Mouse (Mus musculus) liver, adult 2 months (tissue): Measurements from ENCODE around the gene Ptges2.

Source experiments
- CTCF ChIP-seq: fragments of 200-500 bp; IDR thresholded peaks from 2 replicates; pipeline ENCODE4 v1.5.1; 2011; ENCODE audit warnings: low read depth, low read length, control low read depth
- POLR2A ChIP-seq: fragments of 200-500 bp; IDR thresholded peaks from 2 replicates; pipeline ENCODE4 v1.6.1; 2011; ENCODE audit warnings: low read length, control low read depth; ENCODE audit not compliant: insufficient read depth; ENCODE audit errors: extremely low read depth

DNA sequence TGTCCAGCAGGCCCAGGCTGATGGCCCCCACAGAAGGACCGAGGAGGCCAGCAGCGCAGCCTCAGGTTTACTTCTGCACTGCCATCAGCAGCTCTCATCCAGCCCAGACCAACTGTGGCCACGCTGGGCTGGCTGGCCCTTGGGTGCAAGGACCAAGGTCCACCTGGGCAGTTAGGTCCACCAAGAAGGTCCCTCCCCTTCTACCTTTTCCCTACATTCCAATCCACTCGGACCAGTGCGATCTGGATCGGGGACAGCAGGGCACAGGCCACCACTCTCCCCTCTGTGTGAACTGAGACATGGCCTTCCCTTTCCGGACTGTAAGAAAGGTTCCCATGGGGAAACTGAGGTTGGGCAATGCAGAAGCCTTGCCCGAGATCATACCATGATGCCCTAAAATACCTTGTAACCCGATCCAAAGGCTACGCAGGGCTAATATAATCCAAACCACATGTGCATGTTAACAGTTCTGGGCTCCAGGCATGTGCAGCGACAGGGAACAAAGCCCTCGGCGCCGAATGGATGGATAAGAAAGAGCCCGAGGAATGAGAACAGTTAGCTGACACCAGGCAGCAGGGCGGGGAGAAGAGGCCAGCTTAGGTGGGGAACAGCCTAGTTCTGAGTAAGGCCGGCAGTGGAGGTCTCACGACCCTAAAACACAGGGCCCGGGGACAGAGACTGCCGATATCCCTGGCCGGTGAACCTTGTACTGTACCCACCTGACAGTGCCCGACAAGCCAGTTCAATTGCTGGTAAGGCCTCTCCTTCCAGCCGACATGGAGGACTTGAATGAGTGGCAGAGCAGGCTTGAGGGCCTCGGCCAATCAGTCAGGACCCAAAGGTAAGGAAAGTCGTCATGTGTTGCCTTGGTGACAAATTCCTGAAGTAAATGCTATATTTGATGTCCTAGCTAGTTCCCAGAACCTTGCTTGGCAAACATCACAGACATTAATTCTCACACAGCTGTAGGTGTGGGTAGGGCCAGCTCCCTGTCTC lies 13.0 kb downstream of the Ptges2 start:
- TF ChIP-seq POLR2A (peak; percentile 80), CTCF (no peak)
